Mouse (Mus musculus): ENCODE measurements at regions not wholly inside any gene's neighbourhood (a gene's known extent, or its start where the extent isn't known, plus 50 kb on each side); places are given as distances from the start of the nearest gene placed in this dataset.

DNA sequence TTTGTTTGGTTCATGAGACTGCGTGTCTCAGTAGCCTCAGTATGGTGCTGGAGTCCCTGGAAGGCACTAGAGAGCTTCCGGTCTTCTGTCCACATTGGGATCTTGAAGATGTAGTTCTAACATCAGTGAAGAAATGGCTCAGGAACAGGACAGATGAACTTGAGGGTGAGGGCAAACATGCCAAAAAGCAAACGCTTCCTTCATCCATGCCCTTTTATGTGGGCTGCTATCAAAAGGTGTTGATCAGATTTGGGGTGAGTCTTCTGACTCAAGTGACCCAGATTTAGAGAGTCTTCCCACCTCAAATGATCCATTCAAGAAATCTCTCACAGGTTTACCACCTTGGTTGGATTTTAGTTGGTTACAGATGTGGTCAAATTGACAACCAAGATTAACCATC lies 304.1 kb upstream of the Klf3 start:
- no peak for DNase-seq (ENCODE audit: low spot score)

DNA sequence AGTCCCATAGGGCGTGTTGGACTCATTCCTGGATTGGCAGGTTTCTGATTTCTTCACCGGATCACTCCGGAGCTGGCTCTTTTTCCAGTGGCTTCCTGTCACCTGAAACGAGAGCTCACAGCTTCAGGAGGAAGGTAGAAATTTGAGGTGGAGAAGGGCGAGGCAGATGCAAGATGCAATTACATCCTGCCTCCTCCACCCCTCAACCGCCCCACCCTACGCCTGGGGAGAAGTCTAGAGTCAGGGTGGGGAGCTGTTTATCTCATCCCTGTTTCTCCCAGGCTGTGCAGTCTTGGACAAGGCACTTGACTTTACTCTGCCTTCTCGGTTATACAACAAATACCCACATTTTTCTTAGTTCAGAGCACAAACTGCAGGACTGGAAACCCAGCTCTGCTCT lies 302.8 kb upstream of the Klf3 start:
- no peak for DNase-seq (ENCODE audit: low spot score)

DNA sequence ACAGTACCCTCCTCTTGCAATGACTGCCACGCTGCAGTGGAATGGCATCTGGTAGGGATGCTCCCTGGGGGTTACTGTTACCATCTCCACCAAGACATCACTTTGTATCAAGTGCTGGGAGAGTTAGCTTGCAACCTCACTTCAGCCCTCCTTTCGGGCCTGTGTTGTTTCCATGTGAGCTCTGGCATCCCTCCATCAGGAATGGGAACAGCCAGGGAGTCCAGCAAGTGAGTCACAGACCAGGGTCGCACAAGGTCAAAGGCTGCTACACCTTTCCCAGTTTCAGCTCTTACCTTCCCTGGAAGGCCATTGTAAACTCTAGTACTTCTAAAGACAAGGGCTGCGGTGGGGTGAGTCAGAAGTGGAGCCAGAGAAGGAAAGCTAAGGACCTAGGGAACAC lies 302.3 kb upstream of the Klf3 start:
- DNase-seq (ENCODE audit: low spot score): no peak

DNA sequence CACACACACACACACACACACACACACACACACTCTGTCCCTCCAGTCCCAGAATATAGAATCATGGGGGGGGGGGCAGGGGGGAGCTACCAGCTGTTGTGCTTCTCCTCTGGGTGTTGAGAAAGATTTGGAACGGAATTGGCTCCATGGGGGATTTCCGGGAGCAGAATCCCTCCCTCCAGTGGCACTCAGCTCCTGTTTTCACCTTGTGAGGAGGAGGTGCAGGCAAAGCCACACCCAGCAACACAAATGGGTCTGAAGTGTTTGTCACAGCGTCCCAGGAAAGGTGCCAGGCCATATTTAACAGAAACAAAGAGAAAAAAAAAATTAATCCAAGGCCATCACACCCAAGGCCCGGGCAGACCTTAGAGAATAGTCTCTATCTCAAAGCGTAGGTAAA lies 301.4 kb upstream of the Klf3 start:
- DNase-seq (ENCODE audit: low spot score): no peak

DNA sequence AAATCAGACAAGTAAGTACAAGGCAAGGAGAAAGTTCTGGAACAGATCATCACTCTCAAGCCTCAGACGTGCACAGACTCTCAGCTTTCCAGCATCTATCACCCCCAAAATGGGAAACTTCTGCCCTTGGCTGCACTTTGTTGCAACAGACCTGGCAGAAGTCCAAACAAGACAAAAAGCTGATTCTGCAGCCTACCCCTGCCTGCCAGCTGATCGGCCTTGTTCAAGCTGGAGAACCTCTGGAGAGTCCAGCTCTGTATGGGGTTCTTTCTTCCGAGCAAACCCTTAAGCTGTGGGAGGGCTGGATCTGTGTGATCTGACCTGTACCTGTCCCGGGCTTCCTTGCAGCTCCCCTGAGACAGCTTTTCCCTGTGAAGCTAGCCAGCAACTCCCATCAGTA lies 299.7 kb upstream of the Klf3 start:
- DNase-seq (ENCODE audit: low spot score): peak; percentile 58

DNA sequence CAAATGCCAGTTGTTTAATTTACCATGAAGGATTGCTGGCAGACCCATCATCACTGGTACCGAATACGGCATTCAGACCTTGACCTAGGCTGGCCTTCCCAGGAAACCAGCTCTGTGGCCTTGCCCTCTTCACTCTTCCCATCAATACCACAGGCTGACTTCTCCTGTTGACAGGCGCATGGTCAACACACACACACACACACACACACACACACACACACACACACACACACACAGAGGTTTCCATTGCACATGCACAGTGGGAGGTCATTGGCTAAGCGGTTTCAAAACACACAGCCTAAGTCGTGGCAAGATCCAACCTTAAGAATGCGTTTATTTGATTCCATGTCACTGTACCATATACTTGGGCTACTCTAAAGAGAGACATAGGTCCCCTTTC lies 298.7 kb upstream of the Klf3 start:
- no peak for DNase-seq (ENCODE audit: low spot score)

DNA sequence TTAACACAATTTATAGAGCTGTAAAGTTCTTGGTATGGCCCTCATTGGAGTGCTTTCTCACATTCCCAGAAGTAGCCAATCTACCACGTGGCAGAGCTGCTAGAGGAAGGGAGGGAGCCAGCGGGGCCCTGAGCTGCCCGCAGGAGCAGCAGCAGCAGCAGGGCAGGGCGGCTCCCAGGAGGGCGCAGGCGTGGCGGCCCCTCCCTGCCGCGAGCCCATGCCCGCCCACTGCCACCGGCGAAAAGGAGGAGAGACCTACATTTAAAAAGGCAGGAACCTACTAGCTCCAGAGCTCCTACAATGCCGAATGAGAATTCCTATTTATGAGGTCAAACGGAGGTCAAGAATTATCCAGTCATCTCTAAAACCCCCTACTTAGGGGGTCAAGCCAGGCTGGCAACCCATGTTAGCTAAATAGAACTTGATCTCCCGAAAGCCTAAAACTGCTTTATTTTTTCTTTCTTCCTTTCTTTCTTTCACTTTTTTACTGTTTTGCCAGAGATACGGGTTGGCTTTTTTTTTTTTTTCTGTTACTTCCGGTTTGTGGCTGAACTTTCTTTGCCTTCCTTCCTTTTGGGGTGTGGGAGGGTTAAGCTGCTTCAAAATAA lies 297.9 kb upstream of the Klf3 start:
- DNase-seq (ENCODE audit: low spot score): peak; percentile 84

DNA sequence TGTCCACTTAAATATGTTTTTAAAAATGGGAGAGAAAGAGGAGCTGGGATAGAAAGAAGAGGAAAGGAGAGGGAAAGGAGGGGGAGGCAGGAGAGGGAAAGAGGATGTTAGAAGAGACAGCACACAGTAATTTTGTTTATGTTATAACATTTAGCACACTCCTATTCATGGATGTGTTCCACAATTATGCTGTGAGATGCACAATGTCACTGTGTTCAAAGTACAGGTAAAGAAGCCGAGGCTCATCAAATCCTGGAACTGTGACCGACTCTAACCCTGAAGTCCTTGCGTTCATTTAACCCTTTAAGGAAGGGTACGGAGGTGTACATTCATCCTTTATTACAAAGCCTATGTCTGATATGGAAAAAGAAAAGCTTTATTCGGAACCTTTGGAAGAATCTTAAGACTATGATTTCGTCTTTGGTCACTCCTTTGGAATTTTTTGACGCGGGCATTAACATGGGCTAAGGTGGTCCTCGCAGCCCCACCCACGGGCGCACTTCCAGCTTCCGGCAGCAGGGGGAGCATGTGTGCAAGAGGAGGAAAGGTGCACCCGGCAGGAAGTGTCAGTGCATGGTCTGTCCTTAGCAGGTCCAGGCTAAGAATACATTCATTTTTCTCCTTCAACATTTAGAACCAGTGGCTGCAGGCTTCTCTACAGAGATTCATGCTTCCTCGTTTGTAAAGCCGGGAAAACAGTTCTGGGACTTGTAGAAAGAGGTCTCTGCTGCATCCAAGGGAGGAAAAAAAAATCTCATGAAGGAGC lies 297.2 kb upstream of the Klf3 start:
- peak; percentile 86 for DNase-seq (ENCODE audit: low spot score)

DNA sequence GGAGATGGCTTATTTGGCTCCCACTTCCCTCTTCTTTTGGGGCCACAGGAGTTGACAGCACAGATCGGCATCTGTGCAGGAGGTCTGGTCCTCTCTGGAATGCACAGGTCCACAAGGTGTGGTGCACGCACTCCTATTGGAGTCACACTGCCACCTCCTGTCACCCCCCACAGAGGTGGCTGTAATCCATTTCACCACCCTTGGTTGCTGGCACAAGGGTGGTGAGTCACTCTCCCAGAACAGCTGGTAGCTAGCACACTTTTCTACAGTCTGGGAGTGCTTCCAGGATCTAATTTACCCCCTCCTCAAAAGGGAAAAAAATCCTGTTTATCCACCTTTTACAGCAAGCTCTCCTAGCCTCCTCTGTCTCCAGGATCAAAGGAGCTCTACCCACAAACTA lies 294.6 kb upstream of the Klf3 start:
- DNase-seq (ENCODE audit: low spot score): no peak

DNA sequence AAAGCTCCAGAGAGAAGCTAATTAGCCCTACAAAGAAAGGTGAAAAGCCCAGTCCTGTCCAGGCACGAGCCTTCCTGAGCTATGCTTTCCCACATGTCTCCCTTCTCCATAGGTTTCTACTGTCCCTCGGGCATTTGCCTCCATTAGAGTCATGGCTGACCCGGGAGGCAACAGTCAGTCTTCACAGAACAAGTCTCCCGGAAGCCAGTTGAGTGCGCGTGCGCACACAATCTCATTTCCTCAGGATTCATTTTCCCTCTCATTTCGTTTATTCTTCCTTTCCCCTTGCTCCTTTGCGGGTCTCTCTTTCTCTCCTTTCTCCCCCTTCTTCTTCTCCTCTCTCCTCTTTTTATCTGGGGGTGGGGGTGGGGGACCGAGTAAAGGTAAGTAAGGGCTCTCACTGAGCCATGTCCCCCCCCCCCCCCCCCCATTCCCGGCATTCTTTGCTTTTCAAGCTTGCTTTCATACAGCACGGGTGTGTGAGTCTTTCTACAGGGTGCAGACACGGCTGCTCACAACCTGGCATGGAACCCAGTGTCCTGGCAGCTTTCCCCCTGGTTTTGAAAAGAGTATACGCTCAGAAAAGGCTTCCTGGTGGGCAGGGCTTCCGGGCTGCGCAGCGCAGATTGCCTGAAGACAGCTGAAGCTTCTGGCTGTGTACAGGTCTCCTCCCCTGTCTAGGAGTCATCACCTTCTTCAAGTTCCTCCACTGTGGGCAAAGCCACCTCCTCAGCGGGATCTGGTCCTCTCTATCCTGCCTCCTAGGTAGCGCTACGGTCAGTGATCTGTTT lies 289.8 kb upstream of the Klf3 start:
- no peak for DNase-seq (ENCODE audit: low spot score)

DNA sequence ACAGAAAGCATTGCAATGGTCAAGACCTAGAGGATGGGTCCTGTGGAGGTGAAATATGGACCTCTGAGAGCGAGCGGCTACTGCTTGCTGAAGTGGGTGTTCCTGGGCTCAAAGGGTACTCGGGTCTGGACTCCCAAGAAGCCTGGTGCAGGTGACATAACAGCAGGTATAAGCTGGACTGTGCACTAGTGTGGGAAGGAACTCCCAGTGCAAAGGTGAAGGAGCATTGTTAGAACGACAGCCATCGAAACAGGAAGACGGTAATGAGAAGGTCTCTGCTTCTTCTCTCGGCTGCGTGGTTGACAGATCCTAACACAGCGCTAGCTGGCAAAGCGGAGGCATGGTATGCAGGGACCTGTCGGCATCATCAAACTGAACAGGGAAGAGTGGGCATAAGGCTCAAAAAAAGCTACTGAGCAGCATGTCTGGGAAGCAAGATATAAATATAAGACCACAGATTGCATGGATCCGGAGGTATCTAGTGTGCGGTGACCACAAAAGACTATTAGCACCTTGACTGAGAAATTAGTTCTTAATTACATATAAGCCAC lies 287.0 kb upstream of the Klf3 start:
- no peak for DNase-seq (ENCODE audit: low spot score)

DNA sequence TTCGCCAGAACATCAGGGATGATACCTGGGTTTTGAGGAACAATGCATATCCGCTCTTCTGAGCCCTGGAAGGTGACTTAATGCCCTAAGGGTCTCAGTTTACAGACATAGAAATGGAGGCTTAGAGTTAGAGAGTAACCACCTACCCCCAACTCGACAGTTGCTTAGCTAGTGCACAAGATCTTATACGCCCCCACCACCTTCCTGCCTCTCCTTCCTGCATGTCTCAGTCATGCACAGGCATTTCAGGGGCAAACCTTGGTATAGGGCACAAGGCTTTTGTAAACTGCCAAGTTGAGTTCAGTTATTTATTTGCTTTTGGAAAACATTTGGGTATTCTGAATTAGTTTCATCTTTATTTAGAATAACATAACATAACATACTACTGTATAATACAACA lies 285.9 kb upstream of the Klf3 start:
- DNase-seq (ENCODE audit: low spot score): no peak

DNA sequence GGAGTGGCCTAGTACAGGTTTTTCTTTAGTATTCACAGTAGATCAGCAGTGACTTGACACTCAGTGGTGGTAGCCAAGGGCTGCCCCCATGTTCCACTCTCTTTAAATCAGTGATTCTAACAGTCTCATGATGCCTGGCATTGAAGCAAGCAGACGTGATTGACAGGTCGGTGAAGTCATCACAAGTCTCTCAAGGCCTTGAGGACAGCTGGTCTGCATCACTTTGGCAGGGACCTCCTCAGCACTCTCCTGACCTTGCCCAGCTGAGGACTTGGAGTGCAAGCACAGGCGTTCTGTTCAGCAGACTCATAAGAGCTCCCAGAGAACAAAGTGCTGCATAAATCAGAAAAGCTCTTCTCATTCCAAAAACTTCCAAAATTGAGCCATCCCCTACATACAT lies 285.4 kb upstream of the Klf3 start:
- peak; percentile 47 for DNase-seq (ENCODE audit: low spot score)

DNA sequence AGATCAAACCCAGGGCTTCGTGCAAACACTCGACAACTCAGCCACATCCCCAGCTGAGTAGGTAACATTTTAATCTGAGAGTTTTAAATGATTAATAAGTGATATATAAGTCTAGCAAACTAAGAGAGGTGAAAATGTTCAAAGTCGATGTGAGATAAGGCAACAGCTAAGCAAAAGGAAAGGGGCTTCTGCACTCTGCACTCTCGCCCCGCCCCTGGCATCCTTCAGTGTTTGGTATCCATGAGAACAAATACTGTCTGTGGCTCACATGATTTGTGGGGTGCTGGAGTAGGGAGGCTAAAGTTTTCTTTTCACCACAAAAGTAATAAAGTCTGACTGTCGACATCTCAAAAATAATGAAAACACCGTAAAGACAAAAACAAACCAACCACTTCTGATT lies 284.2 kb upstream of the Klf3 start:
- no peak for DNase-seq (ENCODE audit: low spot score)

DNA sequence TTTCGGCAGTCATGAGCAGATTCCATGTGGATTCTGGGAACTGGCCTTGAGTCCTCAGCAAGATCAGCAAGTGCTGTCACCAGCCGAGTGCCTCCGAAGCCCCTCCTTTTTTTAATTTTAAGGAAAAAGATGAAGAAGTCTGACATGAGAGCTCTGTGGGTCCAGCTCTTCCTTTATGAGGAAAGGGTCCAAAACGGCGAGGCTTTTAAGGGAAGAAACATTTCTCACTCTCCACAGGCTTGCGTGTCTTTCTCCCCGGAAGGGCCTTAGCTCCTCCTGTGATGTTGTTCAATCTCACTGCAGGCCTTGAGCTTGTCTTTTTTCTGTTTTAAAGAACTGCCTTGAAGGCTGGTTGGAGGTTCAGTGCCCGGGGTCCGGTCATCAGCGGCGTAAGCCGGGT lies 283.5 kb upstream of the Klf3 start:
- no peak for DNase-seq (ENCODE audit: low spot score)

DNA sequence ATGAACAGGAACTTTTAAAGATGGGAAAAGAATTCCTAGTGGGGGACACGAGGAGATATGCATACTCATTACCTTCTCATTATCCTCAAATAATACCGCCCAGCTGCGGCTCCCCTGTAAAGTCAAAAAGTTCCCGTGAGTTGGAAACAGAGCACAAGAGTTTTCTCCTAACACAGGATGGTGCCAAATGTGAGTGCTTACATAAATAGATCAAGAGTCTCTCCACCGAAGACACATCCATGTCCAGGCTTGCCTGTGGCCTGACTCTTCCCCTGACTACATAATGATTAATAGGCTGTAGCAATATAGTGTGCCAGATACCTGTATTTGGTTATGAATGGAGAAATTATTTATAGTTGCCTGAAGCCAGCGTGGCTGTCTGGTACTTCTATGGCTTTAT lies 281.8 kb upstream of the Klf3 start:
- DNase-seq (ENCODE audit: low spot score): no peak

DNA sequence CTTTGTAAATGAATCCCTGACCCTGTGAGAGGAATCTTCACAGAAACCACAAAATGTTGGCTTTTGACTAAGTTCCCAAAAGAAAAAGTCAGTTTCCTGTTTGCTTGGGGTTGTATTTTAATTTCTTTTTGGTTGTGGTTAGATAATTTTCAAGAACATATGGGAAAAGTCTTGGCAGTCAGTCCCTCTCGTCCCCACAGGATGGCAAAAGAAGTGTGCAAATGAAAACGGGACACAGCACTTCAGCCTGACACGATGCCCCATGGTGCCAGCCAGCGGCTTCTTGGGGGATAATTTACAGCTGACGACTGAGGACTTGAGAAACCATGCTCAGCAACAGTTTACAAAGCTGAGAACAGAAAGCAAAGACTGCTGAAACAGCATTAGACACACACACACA lies 281.2 kb upstream of the Klf3 start:
- DNase-seq (ENCODE audit: low spot score): no peak

DNA sequence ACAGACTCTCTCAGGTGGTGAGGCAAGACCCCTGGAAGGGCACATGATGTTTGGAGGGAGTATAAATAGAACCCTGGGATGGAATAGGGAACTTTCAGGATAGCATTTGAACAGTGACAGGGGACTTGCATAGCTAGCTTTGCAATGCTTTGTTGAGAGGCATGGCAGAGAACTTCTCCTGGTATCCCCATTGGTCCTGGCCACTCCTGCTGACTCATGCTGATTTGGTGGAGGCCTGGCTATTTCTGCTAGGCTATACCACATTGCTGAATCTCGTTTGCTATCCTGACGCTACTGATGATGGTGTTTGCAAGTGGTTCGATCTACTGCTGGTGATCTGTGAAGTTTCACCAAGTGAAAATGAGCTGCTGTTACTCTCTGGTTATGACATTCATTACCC lies 276.7 kb upstream of the Klf3 start:
- DNase-seq (ENCODE audit: low spot score): no peak

DNA sequence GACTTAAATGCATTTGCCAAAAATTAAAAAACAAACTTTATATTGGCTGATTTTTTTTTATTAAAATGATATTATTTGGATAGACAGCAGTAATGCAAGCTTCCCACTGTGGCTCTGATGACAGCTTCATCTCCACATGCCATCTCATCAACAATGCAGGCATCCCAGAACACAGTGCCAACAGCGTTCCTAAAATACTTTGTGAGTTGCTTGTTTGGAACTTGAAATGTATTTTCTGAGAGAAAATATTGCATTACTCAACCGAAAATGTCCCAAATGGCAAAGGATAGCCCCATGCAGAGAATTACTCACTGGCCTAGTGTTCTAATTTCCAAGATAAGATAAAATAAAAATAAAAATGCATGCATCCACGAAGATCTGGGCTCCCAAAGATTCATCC lies 275.2 kb upstream of the Klf3 start:
- no peak for DNase-seq (ENCODE audit: low spot score)

DNA sequence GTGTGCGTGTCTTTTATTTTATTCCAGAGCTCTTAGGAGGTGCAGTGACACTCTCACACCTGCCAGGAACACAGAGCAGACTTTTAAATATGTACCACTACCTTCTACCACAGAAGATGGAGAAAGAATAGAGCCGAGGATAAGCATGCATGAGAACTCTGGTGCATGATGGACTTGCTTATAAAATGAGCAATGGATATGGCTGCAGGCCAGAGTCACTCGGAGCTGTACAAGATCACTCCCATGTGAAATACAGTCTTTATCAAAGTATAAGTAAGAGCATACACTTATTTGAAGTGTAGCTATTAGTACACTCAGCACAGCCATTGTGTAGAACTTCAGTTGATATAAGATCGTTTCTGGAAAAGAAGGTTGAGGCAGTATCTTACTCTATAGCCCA lies 268.8 kb upstream of the Klf3 start:
- no peak for DNase-seq (ENCODE audit: low spot score)

DNA sequence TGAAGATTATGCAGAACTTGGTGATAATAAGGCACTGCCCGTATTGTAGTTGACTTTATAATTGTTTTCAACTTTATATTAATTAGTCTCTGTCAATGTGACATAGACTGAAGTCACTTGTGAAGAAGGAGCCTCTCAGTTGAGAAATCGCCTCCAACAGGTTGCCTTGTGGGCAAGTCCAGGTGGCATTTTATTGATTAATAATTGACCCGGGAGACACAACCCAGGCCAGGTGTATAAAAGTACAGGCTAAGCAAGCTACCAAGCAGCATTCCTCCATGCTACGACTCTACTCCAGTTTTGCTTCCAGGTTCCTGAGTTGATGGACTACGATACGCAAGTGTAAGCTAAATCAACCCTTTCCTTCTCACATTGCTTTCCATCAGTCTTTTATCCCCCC lies 268.2 kb upstream of the Klf3 start:
- no peak for DNase-seq (ENCODE audit: low spot score)

DNA sequence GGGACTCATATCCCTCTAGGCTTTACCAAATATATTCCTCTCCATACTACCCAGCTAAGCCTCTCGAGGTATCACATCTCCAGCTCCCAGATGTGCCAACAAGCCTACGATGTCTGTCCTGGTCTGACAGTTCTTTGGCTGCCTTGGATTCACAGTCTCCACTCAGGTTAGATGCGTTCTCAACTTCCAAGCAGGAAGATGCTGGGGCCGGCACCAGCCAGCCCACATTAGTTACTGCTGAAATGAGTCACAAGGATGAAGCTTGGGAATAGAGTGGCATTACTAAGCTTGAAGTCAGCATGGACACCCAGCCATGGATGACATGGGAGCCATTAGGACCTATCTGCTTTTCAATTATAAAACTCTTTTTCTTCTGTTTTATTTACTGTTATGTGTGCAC lies 267.6 kb upstream of the Klf3 start:
- no peak for DNase-seq (ENCODE audit: low spot score)
